Mouse (Mus musculus): ENCODE results near the gene Sparcl1.

The Sparcl1 gene

DNA sequence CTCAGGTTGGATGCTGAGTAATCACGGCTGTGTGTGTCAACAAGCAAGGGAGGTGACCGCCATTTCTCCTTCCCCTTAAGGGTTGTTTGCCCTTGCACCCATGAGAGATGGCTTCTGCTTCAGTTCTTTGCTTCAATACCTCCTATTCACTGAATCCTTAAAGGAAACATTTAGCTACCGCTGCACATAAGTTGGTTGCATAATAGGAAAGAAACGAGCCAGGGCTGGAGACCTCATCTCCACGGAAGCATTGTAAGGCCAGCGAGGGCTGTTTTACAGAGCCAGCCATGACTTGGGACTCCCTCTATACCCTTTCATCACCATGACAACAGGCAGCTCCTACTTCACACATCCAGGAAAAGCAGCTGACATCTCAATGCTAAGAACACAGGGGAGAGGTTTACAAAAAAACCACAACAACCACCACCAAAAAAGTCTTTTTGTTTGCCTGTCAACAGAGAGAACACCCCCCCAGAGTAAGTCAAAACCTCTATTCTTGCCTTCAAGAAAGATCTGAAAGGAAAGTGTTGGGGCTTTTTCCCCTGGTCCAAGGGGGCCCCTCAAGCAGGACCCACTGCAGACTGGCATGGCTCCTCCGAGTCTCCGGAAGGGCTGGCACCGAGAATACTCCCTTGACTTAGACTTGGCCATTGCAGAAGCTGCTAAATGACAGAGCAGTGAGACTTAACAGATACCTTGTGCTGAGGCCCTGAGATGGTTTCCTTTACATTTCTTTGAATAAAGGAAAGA, 3.2 kb downstream of the Sparcl1 start:
- no peak for DNase-seq

DNA sequence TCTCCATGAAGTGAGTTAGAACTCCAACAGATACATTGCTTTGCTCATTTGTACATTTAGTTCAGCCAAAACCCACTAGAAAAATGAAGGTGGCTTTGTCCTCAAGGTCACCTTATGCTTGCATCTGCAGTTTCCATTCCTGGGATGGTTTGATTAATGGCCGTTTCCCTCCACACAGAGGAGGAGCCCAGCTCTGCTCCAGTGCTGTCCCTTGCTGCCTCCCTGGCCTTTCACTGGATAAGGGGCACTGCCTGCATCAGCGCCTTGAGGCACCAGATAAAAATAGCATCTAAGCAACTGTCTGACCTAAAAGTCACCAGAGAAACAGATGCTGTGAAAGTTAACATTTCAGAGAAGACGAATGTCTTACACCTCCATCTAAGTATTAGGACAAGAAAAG, 4.0 kb downstream of the Sparcl1 start:
- peak in 1 of 2 experiments; percentile 51 for DNase-seq

DNA sequence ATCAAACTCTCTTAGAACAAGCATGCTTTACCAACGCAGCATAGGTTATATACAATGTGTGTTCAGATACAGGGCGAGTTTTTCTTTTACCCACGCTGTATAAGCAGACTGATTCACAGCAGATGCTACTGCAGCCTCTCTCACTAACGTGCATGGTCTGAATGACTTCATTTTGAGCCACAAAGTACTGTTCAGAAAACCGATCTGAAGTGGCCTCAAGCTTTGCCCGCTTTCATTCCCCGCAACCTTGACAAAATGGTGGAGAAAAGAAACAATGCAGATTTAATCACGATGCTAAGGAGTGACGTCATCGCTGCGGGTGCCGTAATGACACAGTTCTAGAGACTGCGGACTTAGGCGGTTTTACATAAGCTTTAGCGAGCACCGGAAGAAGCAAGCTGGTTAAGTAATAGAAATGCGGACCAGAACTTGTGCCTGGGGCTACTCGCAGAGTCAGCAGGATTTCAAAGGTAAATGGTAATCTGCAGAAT, 4.6 kb downstream of the Sparcl1 start:
- no peak for DNase-seq

DNA sequence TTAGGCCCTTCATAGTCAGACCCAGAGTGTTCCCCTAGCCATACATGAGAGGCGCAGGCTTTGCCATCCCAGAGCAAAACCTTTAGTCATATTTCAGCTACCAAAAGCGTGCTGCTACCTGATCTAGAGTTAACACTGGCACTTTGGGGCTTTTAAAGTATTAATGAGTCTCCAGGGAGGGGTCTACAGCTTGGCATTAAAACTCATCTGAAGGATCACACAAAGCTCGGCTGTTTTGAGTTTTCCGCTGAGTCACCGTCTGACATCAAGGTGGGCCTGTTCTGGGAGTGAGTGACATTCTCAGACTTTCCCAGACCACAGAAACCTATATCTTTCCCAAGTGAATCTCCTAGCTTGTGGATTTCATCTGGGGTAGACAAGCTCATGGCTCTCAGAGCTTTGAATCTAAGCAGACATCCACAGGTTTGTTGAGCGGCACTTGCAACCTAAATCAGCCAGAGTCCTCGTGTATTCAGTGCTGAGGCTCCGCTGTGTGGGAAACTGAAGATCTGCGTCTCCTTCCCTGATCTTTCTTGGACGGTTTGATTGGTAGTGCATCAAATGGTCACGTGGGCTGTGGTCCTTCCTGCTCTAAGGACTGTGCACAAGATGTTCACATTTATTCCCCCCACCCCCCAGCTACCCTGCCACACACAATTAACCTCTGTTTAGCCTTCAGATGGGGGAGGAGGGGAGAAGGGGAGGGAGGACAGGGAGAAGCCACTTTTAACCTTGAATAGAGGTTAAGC, 5.2 kb downstream of the Sparcl1 start:
- no peak for DNase-seq

DNA sequence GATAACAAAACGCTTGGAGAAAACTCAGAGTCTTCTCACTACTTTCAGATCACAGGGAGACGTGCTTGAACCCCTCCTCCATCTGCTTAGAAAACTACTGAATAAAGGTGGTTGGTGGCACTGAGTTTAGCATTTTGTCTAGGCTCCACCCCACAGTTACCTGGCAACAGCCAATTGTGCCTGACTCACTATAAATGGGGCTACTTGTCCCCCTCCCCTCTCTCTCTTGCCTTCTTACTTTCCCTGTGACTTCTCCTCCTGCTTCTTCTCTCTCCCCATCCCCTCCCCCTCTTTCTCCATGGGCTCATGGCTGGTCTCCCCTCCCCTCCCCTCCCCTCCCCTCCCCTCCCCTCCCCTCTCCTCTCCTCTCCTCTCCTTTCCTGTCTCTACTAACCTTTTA, 9.4 kb downstream of the Sparcl1 start:
- DNase-seq = no peak

DNA sequence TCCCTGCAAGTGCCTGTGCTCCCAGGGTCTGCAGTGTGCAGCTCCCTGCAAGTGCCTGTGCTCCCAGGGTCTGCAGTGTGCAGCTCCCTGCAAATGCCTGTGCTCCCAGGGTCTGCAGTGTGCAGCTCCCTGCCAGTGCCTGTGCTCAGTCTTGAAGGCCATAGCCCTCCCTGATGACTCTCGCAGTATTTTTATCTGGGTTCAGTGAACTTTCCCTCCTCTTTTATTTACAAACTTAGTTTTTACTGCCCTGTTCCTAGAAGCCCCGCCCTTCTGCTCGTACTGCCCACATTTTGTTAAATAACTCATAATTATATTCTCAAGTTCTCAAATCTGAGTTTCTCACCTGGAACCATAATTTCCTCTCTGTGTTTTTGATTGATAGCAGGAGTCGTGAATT, 10.4 kb downstream of the Sparcl1 start:
- no peak for DNase-seq

DNA sequence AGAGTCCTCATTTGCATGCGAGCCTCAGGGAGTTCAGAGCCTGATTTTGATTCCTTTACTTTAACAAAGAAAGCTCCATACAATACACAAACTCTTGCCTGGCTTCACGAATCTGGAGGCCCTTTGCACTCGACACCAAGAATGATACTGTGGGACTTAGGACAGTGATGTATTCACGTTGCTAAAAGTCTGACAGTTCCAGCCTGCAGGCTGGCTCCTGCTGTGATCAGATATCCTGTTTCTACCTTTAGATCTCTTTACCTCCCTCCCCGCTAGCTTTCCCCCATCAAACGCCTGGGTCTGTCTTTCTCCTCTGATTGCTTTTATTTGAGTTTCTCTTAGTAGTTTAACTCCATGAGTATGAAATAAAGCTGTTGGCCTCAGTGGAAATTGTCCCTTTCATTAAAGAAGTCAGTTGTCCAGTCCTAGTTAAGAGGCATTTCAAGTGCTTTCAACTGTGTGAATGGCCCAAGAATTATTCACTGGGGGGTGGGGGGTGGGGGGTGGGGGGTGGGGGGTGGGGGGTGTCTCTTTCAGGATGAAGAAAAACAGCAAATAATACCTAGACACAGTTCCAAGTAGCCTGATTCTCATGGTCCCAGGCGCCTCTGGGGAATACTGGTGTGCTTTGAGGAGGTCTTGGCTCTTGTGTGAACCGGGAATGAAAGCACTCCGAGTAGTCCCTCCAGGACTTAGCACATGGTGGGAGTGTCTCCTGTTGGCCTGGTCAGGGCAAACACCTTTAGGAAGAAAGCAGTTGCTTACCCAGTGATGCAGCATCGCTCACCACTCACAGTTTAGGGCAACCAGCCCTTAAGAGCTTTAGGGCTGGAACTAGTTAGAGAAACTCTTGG, 11.6 kb downstream of the Sparcl1 start:
- DNase-seq = no peak

DNA sequence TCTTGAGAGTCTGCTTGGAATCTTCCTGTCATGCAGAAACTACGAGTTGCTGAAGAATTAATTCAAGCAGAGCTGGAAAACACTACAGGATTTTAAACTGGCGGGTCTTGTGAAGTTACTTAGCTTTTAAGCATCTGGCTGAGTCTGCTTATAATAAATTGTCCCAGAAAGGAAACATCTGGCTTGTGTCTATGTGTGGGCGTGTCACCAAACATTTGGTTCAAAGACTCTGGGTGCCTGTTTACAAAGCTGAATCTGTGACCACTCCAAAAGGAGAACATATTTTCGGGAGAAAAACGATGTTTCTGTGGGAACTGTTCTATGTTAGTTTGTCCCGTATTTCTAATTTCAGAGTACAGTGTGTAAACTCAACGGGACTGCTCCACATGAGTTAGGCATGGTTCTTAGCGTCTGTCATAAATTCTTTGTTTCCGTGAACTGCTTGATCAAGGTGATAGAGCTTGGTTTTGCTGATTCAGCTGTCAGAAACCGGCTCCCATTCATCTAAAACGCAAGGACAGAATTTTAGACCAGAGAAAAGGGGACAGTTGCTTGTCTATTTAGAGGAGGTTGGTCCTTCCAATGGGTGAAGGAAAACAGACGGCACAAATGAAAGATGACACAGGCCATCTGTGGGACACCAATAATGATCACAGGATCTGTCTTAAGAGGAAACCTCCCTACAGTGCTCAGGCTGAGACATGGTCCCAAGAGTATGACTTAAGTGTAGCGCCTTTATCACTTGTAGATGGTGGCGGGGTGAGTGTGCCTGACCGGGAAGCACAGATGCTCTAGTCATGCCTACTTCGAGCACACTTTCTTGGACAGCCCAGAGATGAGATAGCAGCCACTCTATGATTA, 17.2 kb downstream of the Sparcl1 start:
- peak; percentile 51 to 64 for DNase-seq

DNA sequence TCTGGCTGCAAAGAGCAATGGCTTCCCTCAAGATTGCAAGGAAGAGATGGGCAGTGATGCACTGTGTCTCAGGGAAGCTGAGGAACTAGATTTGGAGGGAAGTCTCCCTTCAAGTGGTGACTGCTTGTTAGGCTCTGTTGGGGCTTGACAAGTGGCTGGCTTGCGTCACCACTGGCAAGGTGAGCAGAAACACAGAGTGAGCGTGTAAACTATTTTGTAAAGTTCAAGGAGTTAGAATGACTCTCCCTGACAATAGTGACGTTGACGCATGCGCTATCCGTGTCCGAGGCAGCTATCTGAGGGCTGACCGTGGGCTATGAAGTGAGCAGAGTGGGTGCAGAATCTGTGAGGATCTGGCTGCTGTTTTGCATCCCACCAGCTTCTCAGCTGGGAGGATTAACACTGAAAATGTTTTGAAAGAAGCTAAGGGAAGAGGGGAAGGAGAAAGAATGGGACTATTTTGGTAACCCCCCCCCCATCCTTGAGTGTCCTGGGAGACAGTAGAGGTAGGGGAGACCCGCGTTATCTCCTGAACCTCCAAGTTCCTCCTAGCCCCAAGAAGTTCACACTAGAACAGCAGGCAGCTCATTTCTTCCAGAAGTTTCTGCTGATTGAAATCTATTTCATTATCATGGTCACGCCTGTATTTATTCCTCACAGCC, 18.0 kb downstream of the Sparcl1 start:
- no peak for DNase-seq

DNA sequence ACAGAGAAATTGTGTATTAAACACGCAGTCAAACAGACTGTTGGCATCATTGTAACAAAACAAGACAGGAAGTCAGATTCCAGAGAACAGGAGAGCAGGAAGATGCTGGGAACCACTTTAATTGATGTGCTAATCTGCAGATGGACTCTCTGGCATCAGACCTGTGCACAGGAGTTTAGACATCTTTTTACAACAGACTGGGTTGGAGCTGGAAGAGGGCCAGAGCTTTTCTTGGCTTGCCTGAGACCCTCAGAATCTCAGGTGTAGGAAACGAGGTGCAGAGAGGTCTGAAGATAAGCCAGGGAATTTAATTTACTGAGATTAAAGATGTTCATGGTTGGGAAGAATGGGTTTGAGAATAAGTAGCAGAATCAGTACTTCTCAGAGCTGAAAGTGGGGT, 23.8 kb downstream of the Sparcl1 start:
- no peak for DNase-seq

DNA sequence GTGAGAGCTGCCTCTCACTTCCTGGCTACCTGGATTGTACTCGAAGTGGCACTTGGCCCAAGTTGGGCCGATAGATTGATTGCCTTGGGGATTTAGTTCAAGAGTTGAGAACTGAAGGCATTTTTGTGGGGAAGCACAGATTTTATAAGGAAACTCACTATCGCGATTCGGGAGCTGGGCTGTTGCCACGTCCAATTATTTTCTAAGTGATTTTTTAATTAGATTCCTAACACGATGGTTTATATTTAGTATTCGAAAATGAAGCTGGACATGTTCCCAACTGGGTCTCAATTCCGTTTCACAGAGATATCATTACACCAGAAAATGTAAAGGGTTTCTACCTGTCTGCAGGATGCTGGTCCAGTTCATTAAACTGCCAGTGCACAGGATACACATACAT, 28.2 kb downstream of the Sparcl1 start:
- no peak for DNase-seq

DNA sequence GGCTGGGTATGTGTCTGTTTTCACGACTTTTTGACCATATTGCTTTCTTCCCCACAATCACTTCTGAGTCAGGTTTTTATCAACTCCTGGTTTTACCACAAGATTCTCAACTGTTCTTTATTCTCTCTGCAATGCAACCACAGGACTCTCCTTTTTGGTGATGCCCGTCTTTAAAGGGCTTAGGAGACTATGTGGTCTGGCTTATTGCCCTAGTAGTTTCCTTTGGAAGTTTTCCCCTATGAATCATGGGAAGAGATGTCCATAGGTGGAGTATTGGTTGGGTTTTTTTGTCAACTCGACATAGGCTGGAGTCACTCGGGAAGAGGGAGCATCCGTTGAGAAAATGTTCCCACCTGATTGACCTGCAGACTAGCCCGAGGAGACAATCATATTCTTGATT, 32.8 kb downstream of the Sparcl1 start:
- no peak for DNase-seq

DNA sequence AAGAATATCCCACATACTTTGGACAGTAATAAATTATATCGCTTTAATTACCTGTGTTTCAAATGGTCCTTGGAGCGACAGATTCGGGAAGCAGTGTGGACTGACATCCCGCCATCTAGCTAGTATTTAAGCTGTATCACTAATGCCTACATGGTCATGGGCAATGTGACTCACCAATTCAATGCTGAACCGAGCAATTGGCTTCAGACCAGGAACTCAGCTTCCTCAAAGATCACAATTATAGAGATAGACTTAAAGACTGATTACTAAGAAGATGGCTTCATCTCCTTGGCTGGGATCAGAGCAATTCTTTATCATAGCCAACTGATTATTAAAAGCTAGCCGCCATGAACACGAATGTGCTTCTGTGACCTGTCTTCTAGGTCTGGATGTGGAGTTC, 36.0 kb downstream of the Sparcl1 start, which contains the start of gene Gm17660:
TSS of gene Gm17660 (minus strand) at position 101 of the 400 bp plus-strand sequence.
- DNase-seq = no peak

DNA sequence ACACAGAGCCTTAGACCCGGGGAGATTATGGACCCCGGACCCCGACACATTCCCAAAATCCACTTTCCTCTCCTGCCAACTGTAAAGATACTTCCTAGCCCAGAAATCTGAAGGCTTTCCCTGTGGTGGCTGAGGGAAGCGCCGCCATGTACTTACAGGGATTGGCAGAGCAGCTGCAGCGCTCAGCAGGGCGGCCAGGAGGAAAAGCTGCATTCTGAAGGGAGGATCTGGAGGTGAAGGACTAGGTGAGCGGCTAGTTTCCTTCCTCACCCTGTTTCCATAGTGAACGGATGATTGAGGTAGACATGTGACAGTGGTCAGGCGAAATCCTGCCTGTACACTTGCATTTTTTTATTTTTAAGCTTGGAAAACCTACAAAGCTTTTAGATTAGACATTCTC, 37.2 kb downstream of the Sparcl1 start:
- DNase-seq = peak in 1 of 2 experiments; percentile 14

DNA sequence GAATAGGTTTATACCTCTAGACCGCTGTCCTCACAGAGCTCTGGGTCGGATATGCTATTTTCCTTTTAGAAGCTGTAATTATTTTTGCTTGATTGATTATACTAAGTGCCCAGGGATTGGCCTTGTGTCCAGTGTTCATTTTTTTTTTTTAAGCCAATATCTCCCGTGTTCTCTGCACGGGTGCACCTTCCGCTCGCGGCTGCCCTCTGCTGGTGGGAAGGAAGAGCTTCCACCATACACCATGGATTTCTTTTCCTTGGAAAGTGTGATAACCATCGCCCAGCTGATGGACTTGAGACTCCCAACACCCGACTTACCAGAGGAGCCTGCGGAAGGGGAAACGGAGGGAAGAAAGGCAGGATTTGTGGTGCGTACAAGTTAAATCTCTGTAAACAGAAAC, 39.1 kb downstream of the Sparcl1 start:
- peak; percentile 87 for DNase-seq

DNA sequence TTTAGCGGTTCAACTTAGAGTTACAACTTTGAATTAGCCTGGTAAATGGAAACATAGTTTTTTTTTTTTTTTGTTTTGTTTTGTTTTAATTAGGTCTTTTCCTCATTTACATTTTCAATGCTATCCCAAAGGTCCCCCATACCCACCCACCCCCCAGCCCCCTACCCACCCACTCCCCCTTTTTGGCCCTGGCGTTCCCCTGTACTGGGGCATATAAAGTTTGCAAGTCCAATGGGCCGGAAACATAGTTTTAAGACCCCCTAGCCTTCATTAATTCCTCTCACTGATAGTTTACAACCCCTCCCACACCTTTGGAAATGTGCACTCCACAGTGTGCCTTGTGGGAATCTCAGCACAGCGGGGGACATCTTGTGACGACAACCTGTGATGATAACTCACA, 39.9 kb downstream of the Sparcl1 start:
- DNase-seq = no peak

DNA sequence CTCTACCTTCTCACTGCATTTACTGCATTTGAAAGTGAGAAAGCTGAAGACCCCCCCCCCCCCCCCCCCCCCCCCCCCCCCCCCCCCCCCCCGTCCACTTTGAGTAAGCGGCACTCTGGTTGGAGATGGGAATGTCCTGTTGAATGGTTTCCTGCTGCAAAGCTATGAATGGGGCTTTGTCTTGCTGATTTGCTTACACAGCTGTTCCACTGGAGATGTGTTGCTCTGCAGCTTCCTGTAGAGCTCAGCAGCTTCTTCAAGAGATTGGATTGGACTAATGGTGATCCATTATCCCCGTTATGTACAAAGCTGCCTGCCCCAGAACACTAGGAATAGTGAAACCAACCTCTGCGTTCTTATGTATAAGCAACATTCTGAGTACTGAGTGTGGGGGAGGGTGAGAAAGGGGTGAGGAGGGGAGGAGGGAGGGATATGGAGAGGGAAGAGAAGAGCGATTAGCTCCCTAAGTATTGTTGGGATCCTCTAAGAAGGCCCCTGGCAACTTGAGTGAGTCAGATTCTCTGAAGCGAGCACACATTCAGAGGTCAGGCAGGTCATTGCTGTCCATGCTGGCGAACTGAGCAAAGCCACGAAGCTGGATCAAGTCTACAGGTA, 41.2 kb downstream of the Sparcl1 start:
- DNase-seq = peak in 1 of 2 experiments; percentile 34

DNA sequence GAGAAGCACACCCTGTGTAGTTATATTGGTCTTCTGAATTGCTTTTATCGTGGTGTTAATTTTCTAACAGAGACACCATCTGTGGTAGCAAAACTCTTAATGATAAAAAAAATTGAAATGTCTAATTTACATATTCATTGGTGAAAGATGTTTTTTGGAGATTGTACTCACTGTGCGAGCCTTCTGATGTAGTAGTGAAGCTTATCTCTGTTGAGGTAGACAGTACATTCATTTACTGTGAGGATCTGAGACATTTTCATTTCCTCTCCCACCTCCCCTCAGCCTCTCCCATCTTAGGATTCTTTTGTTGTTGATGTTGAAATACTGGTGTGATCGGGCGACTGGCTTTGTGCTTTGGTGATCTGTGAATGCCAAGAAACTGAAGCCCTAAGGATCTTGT, 42.5 kb downstream of the Sparcl1 start:
- DNase-seq = no peak

DNA sequence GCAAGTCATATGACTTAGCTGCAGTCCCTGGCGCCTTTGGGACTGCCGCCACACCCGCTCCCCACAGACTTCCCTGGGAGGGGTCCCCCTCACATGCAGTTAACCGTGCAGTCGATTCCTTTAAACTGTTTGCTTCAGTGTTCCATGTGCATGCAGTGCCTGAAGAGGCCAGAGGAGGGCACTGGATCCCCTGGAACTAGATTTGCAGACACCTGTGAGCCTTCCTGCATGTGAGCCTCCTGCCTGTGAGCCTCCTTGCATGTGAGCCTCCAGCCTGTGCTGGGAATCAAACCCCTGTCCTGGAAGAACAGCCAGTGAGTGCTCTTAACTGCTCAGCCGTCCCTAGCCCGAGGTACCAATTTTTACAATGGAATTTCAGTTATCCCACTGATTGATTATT, 44.8 kb downstream of the Sparcl1 start:
- peak; percentile 31 to 45 for DNase-seq

DNA sequence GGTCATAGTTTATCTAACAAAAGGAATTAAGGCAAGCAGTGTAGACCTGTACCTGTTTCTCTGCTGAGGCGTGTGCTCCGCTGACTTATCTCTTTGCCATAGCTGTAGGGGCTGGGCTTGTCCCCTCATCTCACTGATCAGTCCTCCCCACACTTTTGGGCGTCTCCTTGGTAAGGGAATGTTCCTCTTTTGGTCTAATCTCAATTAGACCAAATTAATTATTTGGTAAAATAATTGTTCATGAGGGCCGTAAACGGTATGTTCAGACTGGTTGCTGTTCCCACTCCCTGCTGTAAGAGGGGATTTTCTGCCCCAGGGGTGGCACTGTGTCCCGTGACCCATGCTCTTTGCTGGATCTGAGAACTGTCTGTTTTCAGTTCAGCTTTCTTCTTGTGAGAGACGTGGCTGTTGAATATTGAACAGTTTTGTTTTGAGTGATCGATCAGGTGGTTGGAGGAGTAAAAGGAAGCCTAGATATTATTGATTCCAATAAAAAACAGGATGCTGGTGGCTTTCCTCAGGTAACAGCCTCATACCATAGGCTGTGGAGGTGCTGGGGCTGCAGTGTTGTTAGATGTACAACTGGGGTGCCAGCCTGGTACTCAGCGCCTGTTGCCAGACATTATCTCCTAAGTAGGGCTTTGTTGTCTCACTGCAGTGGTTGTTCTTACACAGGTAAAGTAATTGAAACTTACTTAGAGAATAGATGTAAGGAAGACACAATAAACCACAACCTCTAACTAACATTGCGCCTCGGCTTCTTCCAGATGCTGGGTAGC, 50.6 kb downstream of the Sparcl1 start:
- no peak for DNase-seq
